Mouse (Mus musculus) megakaryocyte-erythroid progenitor cell, adult 5 weeks (primary cell): Measurements from ENCODE around the gene Ccna1. TPM values are rescaled to one million over a fixed set of nuclear protein-coding genes. Genes with fewer than 3 reads are reported as not detected.

Experiments
- polyA plus RNA-seq: library from polyadenylated mRNA; stranded (reverse); fragments of >175 nt; gene quantifications from 2 replicates; pipeline ENCODE4 v1.2.3, GENCODE M21; 2012

Gene Ccna1
- not detected in 2 replicates for polyA plus RNA-seq

DNA sequence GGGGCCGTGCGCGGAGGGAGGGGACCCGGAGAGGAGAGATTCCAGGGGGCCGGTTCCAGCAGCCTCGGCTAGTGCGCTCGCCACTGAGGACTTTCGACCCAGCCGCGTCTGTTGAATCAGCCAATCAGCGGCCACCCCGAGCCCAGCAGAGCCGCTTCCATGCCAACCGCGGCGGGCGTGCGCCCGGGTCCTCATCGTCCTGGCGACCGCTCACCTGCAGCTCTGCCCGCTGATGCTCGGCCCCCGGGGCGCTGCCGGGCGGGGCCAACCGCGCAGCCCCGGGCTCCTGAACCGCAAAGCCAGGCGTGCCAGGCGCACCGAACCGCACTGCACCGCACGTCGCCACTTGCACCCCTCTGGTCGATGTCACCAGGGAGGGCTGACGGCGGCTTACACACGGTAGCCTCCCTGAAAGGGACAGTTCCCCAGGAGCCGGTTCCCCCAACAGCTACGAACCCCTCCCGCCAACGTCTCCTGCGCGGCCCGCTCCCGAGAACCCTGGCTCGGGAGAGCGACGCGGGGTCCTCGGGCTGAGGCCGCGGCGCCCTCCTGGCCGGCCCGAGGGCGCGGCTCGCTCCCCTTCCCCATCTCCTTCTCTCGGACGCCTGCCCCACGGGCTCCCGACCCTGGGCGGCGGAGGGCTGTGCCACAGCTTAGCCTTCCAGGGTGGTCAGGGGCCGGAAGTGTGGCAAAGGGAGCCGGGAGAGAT is at the start of gene Ccna1:
TSS of gene Ccna1 (minus strand) at position 464 of the 709 bp plus-strand sequence.

Other genes starting within 250 kb of the Ccna1 start
- 110 and 135 TPM in 2 replicates for gene Rfxap, start 247.7 kb downstream of the Ccna1 start, polyA plus RNA-seq
- not detected in 2 replicates for gene Sertm1, start 139.6 kb downstream of the Ccna1 start, polyA plus RNA-seq
- gene Spg20, start 56.6 kb upstream of the Ccna1 start, polyA plus RNA-seq = 7.6 and 7.7 TPM in 2 replicates
- gene Ccdc169, start 81.8 kb upstream of the Ccna1 start, polyA plus RNA-seq = not detected in 2 replicates
- gene Sohlh2, start 126.5 kb upstream of the Ccna1 start, polyA plus RNA-seq = not detected in 2 replicates
- 0.01 TPM in 1 of 2 replicates, not detected in the other for gene Dclk1, start 186.9 kb upstream of the Ccna1 start, polyA plus RNA-seq